Mouse (Mus musculus) bone marrow macrophage, adult 2 months (primary cell): ENCODE measurements around the gene Nbea.

Source experiments
- CTCF ChIP-seq: IDR thresholded peaks from 2 replicates; pipeline ENCODE4 v1.5.1; 2012; ENCODE audit warnings: low read depth, mild to moderate bottlenecking, low read length, moderate library complexity
- POLR2A ChIP-seq: IDR thresholded peaks from 2 replicates; pipeline ENCODE4 v1.6.1; 2012; ENCODE audit warnings: mild to moderate bottlenecking, low read depth, low read length, borderline replicate concordance

DNA sequence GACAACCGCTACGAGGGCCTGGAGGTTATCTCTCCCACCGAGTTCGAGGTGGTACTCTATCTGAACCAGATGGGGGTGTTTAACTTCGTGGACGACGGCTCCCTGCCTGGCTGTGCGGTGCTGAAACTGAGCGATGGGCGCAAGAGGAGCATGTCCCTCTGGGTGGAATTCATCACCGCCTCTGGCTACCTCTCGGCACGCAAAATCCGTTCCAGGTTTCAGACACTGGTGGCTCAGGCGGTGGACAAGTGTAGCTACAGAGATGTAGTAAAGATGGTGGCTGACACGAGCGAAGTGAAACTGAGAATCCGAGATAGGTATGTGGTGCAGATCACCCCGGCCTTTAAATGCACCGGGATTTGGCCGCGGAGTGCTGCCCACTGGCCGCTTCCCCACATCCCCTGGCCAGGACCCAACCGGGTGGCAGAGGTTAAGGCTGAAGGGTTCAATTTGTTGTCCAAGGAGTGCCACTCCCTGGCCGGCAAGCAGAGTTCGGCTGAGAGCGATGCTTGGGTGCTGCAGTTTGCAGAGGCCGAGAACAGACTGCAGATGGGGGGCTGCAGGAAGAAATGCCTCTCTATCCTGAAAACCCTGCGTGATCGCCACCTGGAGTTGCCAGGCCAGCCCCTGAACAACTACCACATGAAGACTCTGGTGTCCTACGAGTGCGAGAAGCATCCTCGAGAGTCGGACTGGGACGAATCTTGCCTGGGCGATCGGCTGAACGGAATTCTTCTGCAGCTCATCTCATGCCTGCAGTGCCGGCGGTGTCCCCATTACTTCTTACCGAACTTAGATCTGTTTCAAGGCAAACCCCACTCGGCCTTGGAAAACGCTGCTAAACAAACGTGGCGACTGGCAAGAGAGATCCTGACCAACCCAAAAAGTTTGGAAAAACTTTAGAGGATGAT lies 400.1 kb downstream of the Nbea start:
- TF ChIP-seq POLR2A (no peak), CTCF (no peak)
